Mouse (Mus musculus): ENCODE results near the gene Dnah6. TPM values are rescaled to one million over a fixed set of nuclear protein-coding genes. Genes with fewer than 3 reads are reported as not detected.

The Dnah6 gene
- total RNA-seq, 1 experiment from 2014 or later, result under 0.01 TPM

- ATAC-seq (ENCODE audit: extremely low read depth, insufficient number of reproducible peaks, low FRiP score, poor library complexity, severe bottlenecking), result no peak
Measured at GRCm38 (mm10) chr6:72998809-72999208, 222.6 kb downstream of the Dnah6 start.

GRCm38 (mm10) chr6:72993688-72994082 is 227.8 kb downstream of the Dnah6 start:
- no peak for ATAC-seq (ENCODE audit: extremely low read depth, insufficient number of reproducible peaks, low FRiP score, poor library complexity, severe bottlenecking)

GRCm38 (mm10) chr6:72993054-72993687 is 228.3 kb downstream of the Dnah6 start:
- peak; percentile 45; the same call in 1 of the 2 replicates for ATAC-seq (ENCODE audit: extremely low read depth, insufficient number of reproducible peaks, low FRiP score, poor library complexity, severe bottlenecking)

- peak; percentile 43; the same call in 1 of the 2 replicates for ATAC-seq (ENCODE audit: extremely low read depth, insufficient number of reproducible peaks, low FRiP score, poor library complexity, severe bottlenecking)
Measured at GRCm38 (mm10) chr6:72990206-72990605, 231.2 kb downstream of the Dnah6 start.

- no peak for ATAC-seq (ENCODE audit: extremely low read depth, insufficient number of reproducible peaks, low FRiP score, poor library complexity, severe bottlenecking)
Measured at GRCm38 (mm10) chr6:72989028-72989736, 232.3 kb downstream of the Dnah6 start.

- ATAC-seq (ENCODE audit: extremely low read depth, insufficient number of reproducible peaks, low FRiP score, poor library complexity, severe bottlenecking), result no peak
Measured at GRCm38 (mm10) chr6:72982506-72982905, 238.9 kb downstream of the Dnah6 start.

GRCm38 (mm10) chr6:72981851-72982250 is 239.6 kb downstream of the Dnah6 start:
- ATAC-seq (ENCODE audit: extremely low read depth, insufficient number of reproducible peaks, low FRiP score, poor library complexity, severe bottlenecking), result peak; percentile 16; the same call in 1 of the 2 replicates

- no peak for ATAC-seq (ENCODE audit: extremely low read depth, insufficient number of reproducible peaks, low FRiP score, poor library complexity, severe bottlenecking)
Measured at GRCm38 (mm10) chr6:72981124-72981651, 240.3 kb downstream of the Dnah6 start.

- ATAC-seq (ENCODE audit: extremely low read depth, insufficient number of reproducible peaks, low FRiP score, poor library complexity, severe bottlenecking), result no peak
Measured at GRCm38 (mm10) chr6:72976866-72977265, 244.6 kb downstream of the Dnah6 start.

GRCm38 (mm10) chr6:72971074-72971473 is 250.4 kb downstream of the Dnah6 start:
- 0 out of 2 replicates have a peak, but pooled peaks have one; percentile 23 for ATAC-seq (ENCODE audit: extremely low read depth, insufficient number of reproducible peaks, low FRiP score, poor library complexity, severe bottlenecking)

GRCm38 (mm10) chr6:72969787-72970186 is 251.7 kb downstream of the Dnah6 start:
- no peak for ATAC-seq (ENCODE audit: extremely low read depth, insufficient number of reproducible peaks, low FRiP score, poor library complexity, severe bottlenecking)

Other genes with a start within 250 kb of the Dnah6 start
- gene Suclg1, start 26.7 kb upstream of the Dnah6 start, total RNA-seq (2017), result 63.7 and 82.0 TPM in 2 replicates
- not detected in 2 replicates for gene 4931417E11Rik, start 248.0 kb upstream of the Dnah6 start, total RNA-seq (2017)

All from neutrophil, adult 5-6 weeks (primary cell).